Mouse (Mus musculus): ENCODE measurements around the gene Spryd4. TPM values are rescaled to one million over a fixed set of nuclear protein-coding genes. Genes with fewer than 3 reads are reported as not detected.

Gene Spryd4
- polyA plus RNA-seq (2014; fragmentation: Illumina TruSeq; extraction: RNeasy Lipid Tissue Mini Kit (QIAGEN cat#74804)), result 9.3 TPM

DNA sequence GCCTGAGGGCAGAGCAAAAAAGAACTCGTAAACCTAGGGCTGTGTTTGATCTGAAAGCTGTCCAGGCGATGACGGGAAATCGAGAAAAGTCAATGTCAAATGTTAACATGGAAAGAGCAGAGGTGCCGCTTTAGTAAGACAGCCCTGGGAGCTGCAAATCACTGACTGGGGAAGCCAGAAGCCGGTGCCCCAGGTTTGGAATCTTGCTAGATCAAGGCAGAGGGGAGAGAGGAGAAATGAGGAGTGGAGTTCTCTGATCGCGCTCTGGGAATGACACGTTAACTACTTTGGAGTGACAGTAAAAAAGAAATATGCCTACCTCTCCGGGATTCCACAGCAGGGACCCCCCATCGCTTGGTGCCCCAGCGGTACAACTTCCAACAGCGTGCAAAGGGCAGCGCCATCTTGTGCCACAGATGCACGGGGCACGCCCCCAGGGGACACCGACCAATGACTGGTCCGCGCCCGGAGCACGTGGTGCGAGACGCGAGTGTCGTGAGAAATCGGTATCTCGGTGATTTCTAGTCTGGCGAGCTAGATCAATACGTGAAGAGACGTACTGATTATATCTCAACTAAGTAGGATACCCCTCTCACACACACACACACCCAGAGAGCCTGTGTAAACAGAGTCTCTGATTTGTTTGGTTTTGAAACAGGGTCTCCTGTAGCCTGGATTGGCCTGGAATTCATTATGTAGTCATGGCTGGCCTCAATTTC lies at the start of gene Spryd4:
TSS of gene Spryd4 (minus strand) at position 418 of the 719 bp plus-strand sequence.

DNA sequence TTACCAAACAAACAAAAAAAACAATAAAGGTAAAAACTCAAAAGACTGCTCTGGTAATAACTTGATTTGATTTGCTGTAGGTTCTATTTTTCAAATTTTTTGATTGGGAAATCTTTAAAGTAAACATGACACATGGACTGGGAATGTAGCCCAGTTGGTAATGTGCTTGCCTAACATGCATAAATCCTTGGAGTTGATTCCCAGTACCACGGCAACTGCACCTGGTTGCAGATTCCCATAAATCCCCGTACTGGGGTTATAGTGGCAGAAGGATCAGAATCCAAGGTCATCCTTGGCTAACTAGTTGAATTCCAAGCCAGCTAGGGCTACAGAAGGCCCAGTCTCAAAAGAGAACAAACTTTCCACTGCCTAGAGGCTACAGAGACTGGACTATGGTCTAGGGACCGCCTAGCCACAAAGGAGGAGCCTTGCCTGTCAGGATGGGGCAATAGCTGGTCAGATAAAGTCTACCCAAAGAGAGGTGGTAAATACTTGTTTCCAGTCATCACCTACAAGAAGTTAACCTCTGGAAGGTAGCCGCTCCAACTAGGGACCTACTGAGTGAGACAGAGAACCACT lies 42.2 kb upstream of the Spryd4 start, which contains the start of gene Apon:
TSS of gene Apon (plus strand) at position 420 of the 579 bp plus-strand sequence.

DNA sequence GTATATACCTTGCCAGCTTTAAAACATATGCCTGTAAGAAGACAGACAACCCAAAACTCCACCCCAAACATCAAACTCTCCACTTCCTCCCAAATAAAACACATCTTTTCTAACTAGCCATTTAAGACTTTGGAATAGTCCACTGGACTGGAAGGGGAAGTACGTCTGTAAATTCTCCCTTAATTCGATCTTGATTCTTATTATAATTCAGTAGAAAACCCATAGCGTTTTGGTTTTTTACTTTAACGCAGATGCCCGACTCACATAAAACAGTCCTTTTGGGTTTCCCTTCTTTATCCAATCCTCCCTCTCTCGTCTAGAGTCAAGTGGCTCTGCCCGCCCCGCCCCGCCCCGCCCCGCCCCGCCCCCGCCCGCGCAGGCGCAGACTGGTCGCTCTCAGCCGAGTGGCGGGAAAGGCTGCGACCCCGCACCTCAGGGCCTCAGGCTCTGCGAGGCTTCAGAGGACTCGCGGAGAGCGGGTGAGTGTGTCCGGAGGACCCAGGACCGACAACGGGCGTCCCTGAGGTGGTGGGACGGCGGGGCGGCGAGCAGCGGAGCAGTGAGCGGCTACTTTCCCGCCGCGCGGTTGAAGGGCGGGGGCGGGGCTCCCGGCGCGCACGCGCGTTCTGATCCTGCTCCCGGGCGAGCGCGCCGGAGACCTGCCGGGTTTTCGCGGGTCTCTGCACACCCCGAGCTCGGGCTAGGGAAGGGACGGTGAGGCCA lies 20.3 kb upstream of the Spryd4 start, which contains the start of gene Timeless:
TSS of gene Timeless (plus strand) at position 369 of the 723 bp plus-strand sequence.

DNA sequence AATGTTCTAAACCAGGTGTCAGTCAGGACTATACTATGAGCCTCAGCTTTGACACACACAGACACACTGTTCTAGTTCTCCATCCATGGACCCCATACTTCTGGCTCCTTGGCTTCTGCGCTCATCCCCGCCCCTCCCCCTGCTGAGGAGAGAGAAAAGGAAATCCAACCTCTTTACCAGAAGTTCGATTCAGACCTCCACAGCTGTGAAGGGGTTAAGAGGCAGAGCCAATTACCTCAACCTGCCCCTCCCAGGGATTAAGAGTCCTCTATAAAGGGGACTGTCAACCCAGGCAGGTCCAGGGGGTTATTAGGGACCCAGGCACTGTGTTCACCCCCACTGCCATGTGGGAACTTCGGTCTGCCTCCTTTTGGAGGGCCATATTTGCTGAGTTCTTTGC lies 13.9 kb upstream of the Spryd4 start, which contains the start of gene Mip:
TSS of gene Mip (plus strand) at position 301 of the 400 bp plus-strand sequence.

GRCm38 (mm10) chr10:128194024-128194550 lies 17.5 kb downstream of the Spryd4 start, which contains the start of gene Gls2:
Gene Gls2 (plus strand): TSS chr10:128194457.

GRCm38 (mm10) chr10:128179989-128180388 lies 31.6 kb downstream of the Spryd4 start, which contains the start of gene Rbms2:
Gene Rbms2 (minus strand): TSS chr10:128180297.

Other genes with a start within 250 kb of the Spryd4 start
- not detected for gene Hsd17b6, start 204.2 kb downstream of the Spryd4 start, polyA plus RNA-seq (2014; fragmentation: Illumina TruSeq; extraction: RNeasy Lipid Tissue Mini Kit (QIAGEN cat#74804))
- gene Prim1, start 196.6 kb downstream of the Spryd4 start, polyA plus RNA-seq (2014; fragmentation: Illumina TruSeq; extraction: RNeasy Lipid Tissue Mini Kit (QIAGEN cat#74804)), result 46.0 TPM
- 1,764 TPM for gene Naca, start 176.2 kb downstream of the Spryd4 start, polyA plus RNA-seq (2014; fragmentation: Illumina TruSeq; extraction: RNeasy Lipid Tissue Mini Kit (QIAGEN cat#74804))
- 754 TPM for gene Ptges3, start 152.9 kb downstream of the Spryd4 start, polyA plus RNA-seq (2014; fragmentation: Illumina TruSeq; extraction: RNeasy Lipid Tissue Mini Kit (QIAGEN cat#74804))
- 436 TPM for gene Atp5b, start 128.5 kb downstream of the Spryd4 start, polyA plus RNA-seq (2014; fragmentation: Illumina TruSeq; extraction: RNeasy Lipid Tissue Mini Kit (QIAGEN cat#74804))
- gene Baz2a, start 120.2 kb downstream of the Spryd4 start, polyA plus RNA-seq (2014; fragmentation: Illumina TruSeq; extraction: RNeasy Lipid Tissue Mini Kit (QIAGEN cat#74804)), result 14.3 TPM
- gene Rbms2, start 31.5 kb downstream of the Spryd4 start, polyA plus RNA-seq (2014; fragmentation: Illumina TruSeq; extraction: RNeasy Lipid Tissue Mini Kit (QIAGEN cat#74804)), result 28.7 TPM
- not detected for gene Gls2, start 17.4 kb downstream of the Spryd4 start, polyA plus RNA-seq (2014; fragmentation: Illumina TruSeq; extraction: RNeasy Lipid Tissue Mini Kit (QIAGEN cat#74804))
- not detected for gene Mip, start 14.0 kb upstream of the Spryd4 start, polyA plus RNA-seq (2014; fragmentation: Illumina TruSeq; extraction: RNeasy Lipid Tissue Mini Kit (QIAGEN cat#74804))
- gene Timeless, start 20.3 kb upstream of the Spryd4 start, polyA plus RNA-seq (2014; fragmentation: Illumina TruSeq; extraction: RNeasy Lipid Tissue Mini Kit (QIAGEN cat#74804)), result 2.7 TPM
- not detected for gene Apon, start 42.3 kb upstream of the Spryd4 start, polyA plus RNA-seq (2014; fragmentation: Illumina TruSeq; extraction: RNeasy Lipid Tissue Mini Kit (QIAGEN cat#74804))
- 1.00 TPM for gene Apof, start 56.9 kb upstream of the Spryd4 start, polyA plus RNA-seq (2014; fragmentation: Illumina TruSeq; extraction: RNeasy Lipid Tissue Mini Kit (QIAGEN cat#74804))
- 7.4 TPM for gene Stat2, start 58.8 kb upstream of the Spryd4 start, polyA plus RNA-seq (2014; fragmentation: Illumina TruSeq; extraction: RNeasy Lipid Tissue Mini Kit (QIAGEN cat#74804))
- not detected for gene Il23a, start 86.9 kb upstream of the Spryd4 start, polyA plus RNA-seq (2014; fragmentation: Illumina TruSeq; extraction: RNeasy Lipid Tissue Mini Kit (QIAGEN cat#74804))
- gene Pan2, start 91.5 kb upstream of the Spryd4 start, polyA plus RNA-seq (2014; fragmentation: Illumina TruSeq; extraction: RNeasy Lipid Tissue Mini Kit (QIAGEN cat#74804)), result 7.2 TPM
- 55.8 TPM for gene Cnpy2, start 110.7 kb upstream of the Spryd4 start, polyA plus RNA-seq (2014; fragmentation: Illumina TruSeq; extraction: RNeasy Lipid Tissue Mini Kit (QIAGEN cat#74804))
- 85.3 TPM for gene Cs, start 125.9 kb upstream of the Spryd4 start, polyA plus RNA-seq (2014; fragmentation: Illumina TruSeq; extraction: RNeasy Lipid Tissue Mini Kit (QIAGEN cat#74804))
- gene Coq10a, start 157.2 kb upstream of the Spryd4 start, polyA plus RNA-seq (2014; fragmentation: Illumina TruSeq; extraction: RNeasy Lipid Tissue Mini Kit (QIAGEN cat#74804)), result 3.9 TPM
- 8.8 TPM for gene Ankrd52, start 165.3 kb upstream of the Spryd4 start, polyA plus RNA-seq (2014; fragmentation: Illumina TruSeq; extraction: RNeasy Lipid Tissue Mini Kit (QIAGEN cat#74804))
- not detected for gene Slc39a5, start 189.4 kb upstream of the Spryd4 start, polyA plus RNA-seq (2014; fragmentation: Illumina TruSeq; extraction: RNeasy Lipid Tissue Mini Kit (QIAGEN cat#74804))
- gene Nabp2, start 199.7 kb upstream of the Spryd4 start, polyA plus RNA-seq (2014; fragmentation: Illumina TruSeq; extraction: RNeasy Lipid Tissue Mini Kit (QIAGEN cat#74804)), result 13.7 TPM
- gene Rnf41, start 199.8 kb upstream of the Spryd4 start, polyA plus RNA-seq (2014; fragmentation: Illumina TruSeq; extraction: RNeasy Lipid Tissue Mini Kit (QIAGEN cat#74804)), result 10.5 TPM
- 62.3 TPM for gene Smarcc2, start 247.4 kb upstream of the Spryd4 start, polyA plus RNA-seq (2014; fragmentation: Illumina TruSeq; extraction: RNeasy Lipid Tissue Mini Kit (QIAGEN cat#74804))

All from ovary, adult 10 weeks (tissue).